Mouse (Mus musculus) intestine, embryonic 14.5 days (tissue): ENCODE measurements around the gene Uba3. TPM values are rescaled to one million over a fixed set of nuclear protein-coding genes. Genes with fewer than 3 reads are reported as not detected.

Experiments
- ATAC-seq: fragments of 200-750 bp; cut with Nextera tagmentation; replicated peaks from 2 replicates; pipeline ENCODE4 v1.8.0; 2017; ENCODE audit warnings: low read depth, moderate number of reproducible peaks, moderate TSS enrichment, moderate library complexity; ENCODE audit not compliant: low FRiP score, low TSS enrichment
- DNase-seq: peaks from one replicate; pipeline ENCODE4 v3.0.0-alpha.2; 2018; ENCODE audit warnings: low spot score
- H3K27ac ChIP-seq: fragments of 300-500 bp; sonication (generic); 2 replicates; pipeline ENCODE4 v1.5.1; 2014; ENCODE audit warnings: low read depth, mild to moderate bottlenecking, control low read depth
- H3K27me3 ChIP-seq: fragments of 300-500 bp; sonication (generic); replicated peaks from 2 replicates; pipeline ENCODE4 v1.6.1; 2014; ENCODE audit warnings: low read length, control low read depth; ENCODE audit not compliant: control insufficient read depth, insufficient read depth
- H3K36me3 ChIP-seq: fragments of 300-500 bp; sonication (generic); 2 replicates; pipeline ENCODE4 v1.6.1; 2014; ENCODE audit warnings: low read length, control low read depth; ENCODE audit not compliant: control insufficient read depth, insufficient read depth
- H3K4me1 ChIP-seq: fragments of 300-500 bp; sonication (generic); replicated peaks from 2 replicates; pipeline ENCODE4 v1.6.1; 2014; ENCODE audit warnings: low read length, control low read depth, mixed read lengths; ENCODE audit not compliant: control insufficient read depth, insufficient read depth
- H3K4me2 ChIP-seq: fragments of 300-500 bp; sonication (generic); 2 replicates; pipeline ENCODE4 v1.6.1; 2014; ENCODE audit warnings: low read length
- H3K4me3 ChIP-seq: fragments of 300-500 bp; sonication (generic); 2 replicates; pipeline ENCODE4 v1.5.1; 2014; ENCODE audit warnings: low read depth, low read length, control low read depth, mixed read lengths
- H3K9ac ChIP-seq: fragments of 300-500 bp; sonication (generic); 2 replicates; pipeline ENCODE4 v1.6.1; 2014; ENCODE audit warnings: mild to moderate bottlenecking, low read length
- H3K9me3 ChIP-seq: fragments of 300-500 bp; sonication (generic); 2 replicates; pipeline ENCODE4 v1.6.1; 2016; ENCODE audit warnings: low read length, control low read depth; ENCODE audit not compliant: control insufficient read depth
- WGBS: fragments of 180-500 bp; shearing (Covaris S2); extraction: QIAGEN DNeasy Blood & Tissue Kit; methylation state at CpG from one replicate; pipeline ENCODE4 v1.1.7; 2014; 5-methylcytosine and 5-hydroxymethylcytosine counted together
- polyA plus RNA-seq: library from polyadenylated mRNA; unstranded; fragments of >200 nt; fragmentation: Nextera tagmentation; extraction: Ambion mirVana; gene quantifications from 2 replicates; pipeline ENCODE4 v1.2.1, GENCODE M21; 2014

Gene Uba3
- 64.8 and 72.1 TPM in 2 replicates for polyA plus RNA-seq

DNA sequence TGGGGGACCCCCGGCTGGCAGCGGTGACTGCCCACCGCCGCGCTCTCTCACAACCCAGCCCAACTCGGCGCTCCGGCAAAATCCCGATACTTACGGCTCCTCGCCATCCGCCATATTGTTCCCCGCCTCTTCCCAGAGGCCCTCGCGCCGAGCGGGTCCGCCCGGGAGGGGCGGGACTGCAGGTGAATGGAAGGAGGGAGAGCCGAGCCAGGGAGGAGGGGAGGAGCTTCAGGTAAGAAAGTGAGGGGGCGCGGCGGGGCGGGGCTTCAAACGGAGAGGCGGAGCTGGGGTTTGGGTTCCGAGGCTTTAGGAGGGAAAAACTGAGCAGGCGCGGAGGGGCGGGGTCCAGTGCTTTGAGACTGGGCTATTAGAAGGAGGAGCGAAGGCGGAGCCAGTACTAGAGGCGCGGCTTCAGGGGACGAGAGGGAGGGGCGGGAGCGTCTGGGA lies at the start of gene Uba3:
Gene Uba3, minus strand, starts transcription at position 209 of the 447 bp plus-strand sequence.
- Histone ChIP-seq H3K27ac (peak within 1 kb of the TSS; percentile 86), H3K9ac (peak within 1 kb of the TSS; percentile 96), H3K27me3 (no peaks in the 10 kb centered on the region), H3K36me3 (peaks cover 10% of the 10 kb centered on the region), H3K4me3 (peak within 1 kb of the TSS; percentile 98), H3K9me3 (no peaks in the 10 kb centered on the region), H3K4me1 (peaks cover 12% of the 10 kb centered on the region; the same call in 1 of the 2 replicates), H3K4me2 (peak within 1 kb of the TSS; percentile 60)
- WGBS: 0% methylated on average over 37 of the region's 38 CpGs
- peak; percentile 100 for DNase-seq
- peak; percentile 98 for ATAC-seq

DNA sequence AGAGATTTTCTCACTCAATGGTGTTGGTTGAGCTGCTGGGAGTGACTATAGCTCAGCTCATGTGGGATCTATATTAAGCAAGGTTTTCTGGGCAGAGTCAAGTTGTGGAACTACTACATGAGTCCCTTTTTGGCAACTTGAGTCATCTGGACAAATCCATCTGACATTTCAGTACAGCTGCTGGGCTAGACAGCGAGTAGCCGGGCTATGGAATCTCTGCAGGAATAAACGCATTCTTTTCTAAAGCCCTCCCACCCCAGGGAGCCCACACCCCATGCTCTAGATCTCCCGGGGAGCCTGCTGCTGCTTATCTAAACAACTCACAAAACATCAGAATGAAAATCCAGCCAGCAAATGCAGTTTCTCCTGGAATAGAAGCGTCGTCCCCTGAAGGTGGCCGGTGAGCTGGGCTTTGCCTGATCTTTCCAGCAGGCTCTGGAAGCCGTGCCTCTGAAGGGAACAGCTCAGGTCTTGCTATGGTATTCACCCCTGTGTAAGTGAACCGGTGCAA lies 47.3 kb upstream of the Uba3 start, which contains the start of gene Lmod3:
Gene Lmod3, minus strand, starts transcription at position 49 of the 511 bp plus-strand sequence.
- 15% methylated on average over 9 of the region's 9 CpGs for WGBS
- Histone ChIP-seq H3K4me1 (0 out of 2 replicates have a peak, but pooled peaks cover 4% of the 10 kb centered on the region), H3K27ac (no peak within 1 kb of the TSS), H3K36me3 (no peaks in the 10 kb centered on the region), H3K9ac (no peak within 1 kb of the TSS), H3K4me2 (peak within 1 kb of the TSS; percentile 12; the same call in 1 of the 2 replicates), H3K9me3 (no peaks in the 10 kb centered on the region), H3K4me3 (no peak within 1 kb of the TSS), H3K27me3 (no peaks in the 10 kb centered on the region)
- ATAC-seq: no peak
- DNase-seq: peak; percentile 52

DNA sequence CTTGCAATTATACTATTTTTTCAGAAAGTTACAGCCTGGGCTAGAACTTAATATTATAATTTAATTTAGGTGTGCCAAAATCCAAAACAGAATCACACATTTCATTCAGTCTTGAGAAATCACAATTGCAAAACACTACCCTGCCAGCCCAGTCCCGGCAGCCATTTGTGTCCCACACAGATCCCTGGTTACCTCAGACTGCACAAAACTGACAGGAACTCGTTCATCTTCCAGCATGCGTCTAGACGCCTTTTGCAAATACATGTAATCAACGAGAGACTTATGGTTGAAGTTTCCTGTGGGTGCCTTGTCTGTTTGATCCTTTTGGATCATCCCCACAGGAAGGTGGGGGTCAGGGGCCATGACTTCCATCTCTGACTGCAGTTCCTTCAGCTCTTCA lies 46.6 kb upstream of the Uba3 start:
- no peak for ATAC-seq
- H3K4me1 ChIP-seq: 0 out of 2 replicates have a peak, but pooled peaks cover 4% of the 10 kb centered on the region
- no peak overlapping the region for H3K9ac ChIP-seq
- no peak overlapping the region for H3K27ac ChIP-seq
- no peaks in the 10 kb centered on the region for H3K27me3 ChIP-seq
- H3K9me3 ChIP-seq: no peaks in the 10 kb centered on the region
- no peak overlapping the region for H3K4me2 ChIP-seq
- no peak for DNase-seq
- no peak overlapping the region for H3K4me3 ChIP-seq
- 35% methylated on average over 5 of the region's 5 CpGs for WGBS
- H3K36me3 ChIP-seq: no peaks in the 10 kb centered on the region

DNA sequence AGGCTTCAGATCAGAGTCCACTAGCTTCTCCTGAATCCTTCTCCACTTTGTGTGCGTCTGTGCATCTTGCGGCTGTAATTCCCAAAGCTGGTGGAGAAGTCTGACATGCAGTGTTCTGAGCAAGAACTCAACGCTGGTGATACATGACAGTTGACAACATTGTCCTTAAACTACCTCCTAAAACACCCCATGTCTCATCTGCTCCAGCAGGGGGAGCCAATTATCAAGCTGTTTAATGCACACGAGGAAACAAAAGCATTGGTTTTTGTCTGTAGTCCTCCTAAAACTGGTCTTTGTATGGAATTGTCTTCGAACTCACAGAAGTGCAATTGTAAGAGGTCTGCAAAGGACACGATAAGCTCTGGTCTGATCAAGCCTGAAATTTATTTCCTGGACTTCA lies 45.5 kb upstream of the Uba3 start:
- H3K4me3 ChIP-seq: no peak overlapping the region
- H3K9ac ChIP-seq: no peak overlapping the region
- H3K27me3 ChIP-seq: no peaks in the 10 kb centered on the region
- DNase-seq (peak; percentile 67), ATAC-seq (no peak)
- H3K4me1 ChIP-seq: 0 out of 2 replicates have a peak, but pooled peaks cover 4% of the 10 kb centered on the region
- no peak overlapping the region for H3K4me2 ChIP-seq
- WGBS: 42% methylated on average over 6 of the region's 6 CpGs
- H3K27ac ChIP-seq: no peak overlapping the region
- H3K9me3 ChIP-seq: no peaks in the 10 kb centered on the region
- no peaks in the 10 kb centered on the region for H3K36me3 ChIP-seq

DNA sequence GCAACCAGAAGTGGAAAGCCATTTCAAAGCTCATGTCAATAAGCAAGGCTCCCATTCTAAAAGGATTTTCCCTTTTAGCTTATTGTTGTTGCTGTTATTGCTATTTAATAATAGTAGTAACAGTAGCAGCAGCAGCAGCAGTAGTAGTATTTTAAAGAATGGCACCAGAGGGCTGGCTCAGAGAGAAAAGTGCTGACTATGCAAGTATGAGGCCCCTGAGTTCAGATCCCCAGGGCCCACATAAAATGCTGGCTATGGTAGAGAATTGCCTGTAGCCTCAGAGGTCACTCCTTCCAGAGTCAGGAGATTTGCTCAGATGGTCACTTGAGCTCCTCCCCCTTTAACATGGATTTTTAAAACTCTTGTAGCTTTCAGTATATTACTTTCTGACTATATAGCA lies 39.8 kb upstream of the Uba3 start:
- Histone ChIP-seq H3K9me3 (no peaks in the 10 kb centered on the region), H3K4me1 (no peaks in the 10 kb centered on the region), H3K4me2 (no peak overlapping the region), H3K9ac (no peak overlapping the region), H3K27ac (no peak overlapping the region), H3K27me3 (no peaks in the 10 kb centered on the region), H3K36me3 (no peaks in the 10 kb centered on the region), H3K4me3 (no peak overlapping the region)
- ATAC-seq (no peak), DNase-seq (no peak)

DNA sequence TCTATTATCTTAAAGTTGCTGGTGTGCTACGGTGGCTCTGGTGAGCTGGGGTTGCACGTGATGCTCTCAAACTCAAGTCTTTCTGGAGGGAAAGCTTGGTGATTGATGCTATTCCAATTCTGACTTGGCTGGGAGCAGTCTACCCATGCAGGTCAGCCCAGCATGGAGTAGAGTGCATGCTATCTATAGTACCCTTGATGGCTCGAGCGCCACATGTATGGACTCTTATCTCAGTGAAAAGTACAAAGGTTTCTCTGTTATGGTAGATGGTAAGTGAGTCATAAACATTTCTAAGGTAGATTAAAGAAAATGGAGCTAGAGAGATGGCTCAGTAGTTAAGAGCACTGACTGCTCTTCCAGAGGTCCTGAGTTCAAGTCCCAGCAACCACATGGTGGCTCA lies 37.1 kb upstream of the Uba3 start:
- no peaks in the 10 kb centered on the region for H3K36me3 ChIP-seq
- 82% methylated on average over 4 of the region's 4 CpGs for WGBS
- H3K9me3 ChIP-seq: no peaks in the 10 kb centered on the region
- DNase-seq (no peak), ATAC-seq (no peak)
- H3K9ac ChIP-seq: no peak overlapping the region
- no peaks in the 10 kb centered on the region for H3K27me3 ChIP-seq
- no peak overlapping the region for H3K27ac ChIP-seq
- H3K4me2 ChIP-seq: no peak overlapping the region
- H3K4me3 ChIP-seq: no peak overlapping the region
- H3K4me1 ChIP-seq: no peaks in the 10 kb centered on the region

DNA sequence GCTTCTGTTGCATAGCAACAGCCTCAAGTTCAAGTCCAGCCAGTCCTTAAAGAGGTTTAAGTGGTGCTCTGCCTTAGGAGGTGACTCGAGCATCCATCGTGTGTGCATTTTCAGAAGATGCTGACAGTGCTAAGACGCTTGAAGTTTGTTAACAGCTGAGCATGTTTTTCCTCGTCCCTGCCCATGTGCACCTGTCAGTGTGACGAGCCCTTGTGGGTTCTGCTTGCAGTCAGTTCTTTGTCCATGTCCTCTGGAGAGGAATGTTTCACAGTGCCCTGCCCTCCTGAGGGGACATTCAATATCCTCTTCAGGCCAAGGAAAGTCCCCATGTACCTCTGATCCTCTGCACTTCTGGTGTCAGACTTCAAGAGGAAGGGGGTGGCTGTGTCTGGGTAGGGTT lies 34.6 kb upstream of the Uba3 start:
- H3K36me3 ChIP-seq: no peaks in the 10 kb centered on the region
- H3K27me3 ChIP-seq: no peaks in the 10 kb centered on the region
- H3K4me1 ChIP-seq: no peaks in the 10 kb centered on the region
- no peak overlapping the region for H3K27ac ChIP-seq
- ATAC-seq: no peak
- no peak overlapping the region for H3K4me3 ChIP-seq
- H3K9me3 ChIP-seq: no peaks in the 10 kb centered on the region
- no peak for DNase-seq
- no peak overlapping the region for H3K4me2 ChIP-seq
- 84% methylated on average over 5 of the region's 5 CpGs for WGBS
- no peak overlapping the region for H3K9ac ChIP-seq

DNA sequence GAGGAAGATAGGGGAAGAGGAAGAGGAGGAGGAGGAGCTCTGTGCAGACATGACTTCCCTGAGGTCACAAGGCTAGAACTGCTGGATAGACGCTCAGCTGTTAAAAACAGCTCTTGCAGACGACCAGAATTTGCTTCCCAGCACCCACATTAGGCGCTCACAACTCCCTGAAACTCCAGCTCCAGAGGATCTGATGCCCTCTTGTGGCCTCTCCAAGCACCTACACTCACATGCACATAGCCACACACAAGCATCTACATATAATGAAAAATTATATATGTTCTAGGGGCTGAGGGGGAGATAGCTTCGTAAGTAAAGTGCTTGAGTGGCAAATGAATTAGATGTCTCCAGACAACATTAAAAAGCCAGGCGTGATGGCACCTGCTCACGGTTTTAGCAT lies 33.9 kb upstream of the Uba3 start:
- ATAC-seq (no peak), DNase-seq (no peak)
- WGBS: 94% methylated on average over 6 of the region's 6 CpGs
- no peaks in the 10 kb centered on the region for H3K27me3 ChIP-seq
- H3K9me3 ChIP-seq: no peaks in the 10 kb centered on the region
- H3K4me3 ChIP-seq: no peak overlapping the region
- H3K27ac ChIP-seq: no peak overlapping the region
- no peak overlapping the region for H3K9ac ChIP-seq
- no peak overlapping the region for H3K4me2 ChIP-seq
- H3K36me3 ChIP-seq: no peaks in the 10 kb centered on the region
- no peaks in the 10 kb centered on the region for H3K4me1 ChIP-seq

DNA sequence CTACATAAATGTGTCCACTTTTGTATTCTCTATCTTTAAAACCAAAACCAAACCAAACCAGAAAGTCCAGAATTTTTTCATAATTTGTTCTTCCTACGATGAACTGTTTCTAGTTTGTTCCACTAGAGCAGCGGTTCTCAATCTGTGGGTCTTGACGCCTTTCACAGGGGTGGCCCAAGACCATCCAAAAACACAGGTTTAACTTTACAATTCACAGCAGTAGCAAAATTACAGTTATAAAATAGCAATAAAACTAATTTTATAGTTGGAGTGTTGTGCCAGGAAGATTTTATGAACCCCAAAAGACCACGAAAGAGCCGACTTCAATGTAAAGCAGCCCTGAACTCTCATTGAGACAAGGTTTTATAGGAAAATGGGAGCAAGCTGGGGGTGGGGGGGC lies 30.6 kb upstream of the Uba3 start:
- no peak for ATAC-seq
- no peaks in the 10 kb centered on the region for H3K27me3 ChIP-seq
- H3K9me3 ChIP-seq: no peaks in the 10 kb centered on the region
- H3K36me3 ChIP-seq: peaks cover 17% of the 10 kb centered on the region; the same call in 1 of the 2 replicates
- WGBS: 94% methylated on average over 5 of the region's 5 CpGs
- no peak overlapping the region for H3K9ac ChIP-seq
- H3K4me2 ChIP-seq: no peak overlapping the region
- no peaks in the 10 kb centered on the region for H3K4me1 ChIP-seq
- H3K4me3 ChIP-seq: no peak overlapping the region
- H3K27ac ChIP-seq: no peak overlapping the region
- DNase-seq: no peak
